Mouse (Mus musculus) limb, embryonic 11.5 days (tissue): ENCODE data around the gene Ankrd13c. TPM values are rescaled to one million over a fixed set of nuclear protein-coding genes. Genes with fewer than 3 reads are reported as not detected.

Experiments
- ATAC-seq: fragments of 200-750 bp; cut with Nextera tagmentation; 2 replicates; pipeline ENCODE4 v1.8.0; 2017; ENCODE audit warnings: low read depth; ENCODE audit not compliant: insufficient number of reproducible peaks, low FRiP score, low TSS enrichment
- DNase-seq: peaks from one replicate; pipeline ENCODE4 v3.0.0-alpha.2; 2015; ENCODE audit warnings: low spot score
- H3K27ac ChIP-seq: fragments of 300-500 bp; sonication (generic); replicated peaks from 2 replicates; pipeline ENCODE4 v1.5.1; 2014; ENCODE audit warnings: low read depth, mild to moderate bottlenecking, low read length
- H3K27me3 ChIP-seq: fragments of 300-500 bp; sonication (generic); 2 replicates; pipeline ENCODE4 v1.6.1; 2014; ENCODE audit warnings: mild to moderate bottlenecking, low read length, mixed read lengths; ENCODE audit not compliant: control insufficient read depth, insufficient read depth
- H3K36me3 ChIP-seq: fragments of 300-500 bp; sonication (generic); 2 replicates; pipeline ENCODE4 v1.6.1; 2014; ENCODE audit warnings: mild to moderate bottlenecking, low read length, moderate library complexity, mixed read lengths; ENCODE audit not compliant: control insufficient read depth, insufficient read depth
- H3K4me1 ChIP-seq: fragments of 300-500 bp; sonication (generic); 2 replicates; pipeline ENCODE4 v1.6.1; 2014; ENCODE audit warnings: low read length, mixed read lengths; ENCODE audit not compliant: control insufficient read depth, insufficient read depth
- H3K4me2 ChIP-seq: fragments of 300-500 bp; sonication (generic); 2 replicates; pipeline ENCODE4 v1.6.1; 2014; ENCODE audit warnings: low read depth, mild to moderate bottlenecking, moderate library complexity; ENCODE audit not compliant: severe bottlenecking
- H3K4me3 ChIP-seq: fragments of 300-500 bp; sonication (generic); 2 replicates; pipeline ENCODE4 v1.5.1; 2014; ENCODE audit warnings: low read depth, low read length
- H3K9ac ChIP-seq: fragments of 300-500 bp; sonication (generic); 2 replicates; pipeline ENCODE4 v1.6.1; 2014; ENCODE audit warnings: mild to moderate bottlenecking, low read length
- H3K9me3 ChIP-seq: fragments of 300-500 bp; sonication (generic); 2 replicates; pipeline ENCODE4 v1.6.1; 2016; ENCODE audit warnings: low read length; ENCODE audit not compliant: control insufficient read depth
- WGBS: fragments of 180-500 bp; shearing (Covaris S2); extraction: QIAGEN DNeasy Blood & Tissue Kit; methylation state at CpG from one replicate; pipeline ENCODE4 v1.1.7; 2014; 5-methylcytosine and 5-hydroxymethylcytosine counted together
- polyA plus RNA-seq: library from polyadenylated mRNA; unstranded; fragments of >200 nt; fragmentation: Nextera tagmentation; extraction: Ambion mirVana; gene quantifications from 2 replicates; pipeline ENCODE4 v1.2.1, GENCODE M21; 2014

Gene Ankrd13c
- 13.4 and 13.9 TPM in 2 replicates for polyA plus RNA-seq

- WGBS: 0% methylated on average over 39 of the region's 45 CpGs
- H3K4me1 ChIP-seq: no peaks in the 10 kb centered on the region
- no peaks in the 10 kb centered on the region for H3K27me3 ChIP-seq
- H3K9ac ChIP-seq: peak within 1 kb of the TSS; percentile 94
- peak within 1 kb of the TSS; percentile 97 for H3K4me3 ChIP-seq
- DNase-seq (peak; percentile 93), ATAC-seq (peak; percentile 98)
- no peaks in the 10 kb centered on the region for H3K36me3 ChIP-seq
- H3K4me2 ChIP-seq: peak within 1 kb of the TSS; percentile 87
- H3K9me3 ChIP-seq: no peaks in the 10 kb centered on the region
- peak within 1 kb of the TSS; percentile 94 for H3K27ac ChIP-seq
Measured at GRCm38 (mm10) chr3:157946843-157947358, at the start of gene Ankrd13c. Gene Ankrd13c (plus strand): TSS chr3:157947239.

- ATAC-seq (no peak), DNase-seq (no peak)
- 91% methylated on average over 3 of the region's 3 CpGs for WGBS
- no peaks in the 10 kb centered on the region for H3K4me1 ChIP-seq
- H3K27ac ChIP-seq: no peak overlapping the region
- no peak overlapping the region for H3K4me2 ChIP-seq
- no peaks in the 10 kb centered on the region for H3K36me3 ChIP-seq
- H3K27me3 ChIP-seq: no peaks in the 10 kb centered on the region
- H3K9me3 ChIP-seq: no peaks in the 10 kb centered on the region
- no peak overlapping the region for H3K4me3 ChIP-seq
- no peak overlapping the region for H3K9ac ChIP-seq
Measured at GRCm38 (mm10) chr3:157897645-157898044, 49.4 kb upstream of the Ankrd13c start.

DNA sequence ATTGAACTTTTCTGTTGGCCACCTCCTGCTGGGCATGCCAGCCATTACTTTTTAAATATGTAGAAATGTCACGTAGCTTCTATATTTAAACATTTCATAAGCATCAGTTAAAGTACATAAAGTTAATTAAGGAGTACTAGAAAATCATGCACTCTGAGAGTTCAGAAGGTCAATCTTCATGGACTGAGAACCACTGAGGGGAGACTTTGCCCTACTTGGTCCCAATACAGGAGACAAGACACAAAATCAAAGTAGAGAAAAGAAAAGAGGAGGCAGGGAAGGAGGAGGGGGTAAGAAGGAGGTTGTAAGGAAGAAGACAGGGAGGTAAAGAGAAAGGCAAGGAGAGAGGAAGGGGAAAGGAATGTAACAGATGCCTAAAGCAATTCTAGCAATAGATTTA, 47.1 kb upstream of the Ankrd13c start:
- ATAC-seq (no peak), DNase-seq (no peak)
- H3K36me3 ChIP-seq: no peaks in the 10 kb centered on the region
- H3K4me1 ChIP-seq: no peaks in the 10 kb centered on the region
- H3K9me3 ChIP-seq: no peaks in the 10 kb centered on the region
- H3K4me3 ChIP-seq: no peak overlapping the region
- H3K9ac ChIP-seq: no peak overlapping the region
- WGBS: 92% methylated on average over 1 of the region's 1 CpGs
- no peaks in the 10 kb centered on the region for H3K27me3 ChIP-seq
- no peak overlapping the region for H3K27ac ChIP-seq
- H3K4me2 ChIP-seq: no peak overlapping the region

GRCm38 (mm10) chr3:157901721-157902120, 45.3 kb upstream of the Ankrd13c start:
- ATAC-seq (no peak), DNase-seq (no peak)
- Histone ChIP-seq H3K36me3 (no peaks in the 10 kb centered on the region), H3K4me2 (no peak overlapping the region), H3K9me3 (no peaks in the 10 kb centered on the region), H3K4me3 (no peak overlapping the region), H3K27ac (no peak overlapping the region), H3K27me3 (no peaks in the 10 kb centered on the region), H3K9ac (no peak overlapping the region), H3K4me1 (no peaks in the 10 kb centered on the region)
- WGBS: 92% methylated on average over 5 of the region's 5 CpGs

GRCm38 (mm10) chr3:157908166-157908565, 38.9 kb upstream of the Ankrd13c start:
- Histone ChIP-seq H3K9ac (no peak overlapping the region), H3K36me3 (no peaks in the 10 kb centered on the region), H3K27me3 (no peaks in the 10 kb centered on the region), H3K27ac (no peak overlapping the region), H3K4me2 (no peak overlapping the region), H3K4me3 (no peak overlapping the region), H3K4me1 (no peaks in the 10 kb centered on the region), H3K9me3 (no peaks in the 10 kb centered on the region)
- no peak for DNase-seq
- no peak for ATAC-seq
- WGBS: 83% methylated on average over 3 of the region's 3 CpGs

GRCm38 (mm10) chr3:157910262-157910661, 36.8 kb upstream of the Ankrd13c start:
- DNase-seq (no peak), ATAC-seq (no peak)
- Histone ChIP-seq H3K4me3 (no peak overlapping the region), H3K9ac (no peak overlapping the region), H3K27me3 (no peaks in the 10 kb centered on the region), H3K4me2 (no peak overlapping the region), H3K4me1 (no peaks in the 10 kb centered on the region), H3K36me3 (no peaks in the 10 kb centered on the region), H3K27ac (no peak overlapping the region), H3K9me3 (no peaks in the 10 kb centered on the region)
- WGBS: 76% methylated on average over 3 of the region's 3 CpGs

DNA sequence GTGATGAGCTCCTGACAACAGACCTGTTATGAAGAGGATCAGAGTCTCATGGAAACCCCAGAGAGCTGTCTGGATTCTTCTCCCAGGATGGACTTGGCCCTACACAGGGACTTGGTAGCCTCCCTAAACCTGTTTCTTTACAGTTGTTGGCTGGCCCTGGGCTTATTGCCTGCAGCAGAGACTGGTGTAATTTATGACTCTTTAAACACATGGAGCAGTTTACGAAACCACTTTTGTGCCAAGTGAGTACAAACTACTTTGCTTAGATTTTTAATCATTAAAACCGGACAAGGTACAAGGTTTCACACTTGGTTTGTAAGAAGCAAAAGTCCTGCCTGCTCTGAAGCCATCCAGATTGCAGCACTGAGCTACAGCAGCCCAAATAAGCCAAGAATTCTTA, 34.9 kb upstream of the Ankrd13c start:
- Histone ChIP-seq H3K4me2 (no peak overlapping the region), H3K9ac (no peak overlapping the region), H3K36me3 (no peaks in the 10 kb centered on the region), H3K4me1 (no peaks in the 10 kb centered on the region), H3K4me3 (no peak overlapping the region), H3K27me3 (no peaks in the 10 kb centered on the region), H3K9me3 (no peaks in the 10 kb centered on the region), H3K27ac (no peak overlapping the region)
- 76% methylated on average over 2 of the region's 2 CpGs for WGBS
- ATAC-seq (no peak), DNase-seq (no peak)

- no peak for ATAC-seq
- 93% methylated on average over 4 of the region's 4 CpGs for WGBS
Measured at GRCm38 (mm10) chr3:157916336-157916735, 30.7 kb upstream of the Ankrd13c start.

DNA sequence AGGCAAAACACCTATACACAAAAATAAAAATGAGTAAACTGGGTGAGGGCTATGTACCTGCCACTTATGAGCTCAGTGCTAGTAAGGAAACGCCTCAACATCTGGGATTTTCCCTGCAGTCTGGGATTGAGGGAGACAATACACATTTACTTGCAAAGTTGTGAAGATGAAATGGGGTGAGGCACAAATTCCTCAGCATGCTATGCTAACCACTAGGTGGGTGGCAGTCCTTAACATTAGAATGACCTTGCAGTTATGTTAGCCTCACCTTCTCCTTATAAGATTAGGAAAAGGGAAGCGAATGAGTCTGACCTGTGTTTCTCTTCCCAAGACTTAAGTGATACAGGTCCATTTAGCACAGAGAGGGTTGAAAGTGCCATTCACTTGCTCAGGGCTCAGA, 25.7 kb upstream of the Ankrd13c start:
- H3K27me3 ChIP-seq: no peaks in the 10 kb centered on the region
- ATAC-seq: no peak
- 96% methylated on average over 2 of the region's 2 CpGs for WGBS
- no peak overlapping the region for H3K9ac ChIP-seq
- no peak overlapping the region for H3K4me2 ChIP-seq
- DNase-seq: no peak
- no peak overlapping the region for H3K4me3 ChIP-seq
- no peaks in the 10 kb centered on the region for H3K9me3 ChIP-seq
- H3K36me3 ChIP-seq: no peaks in the 10 kb centered on the region
- no peak overlapping the region for H3K27ac ChIP-seq
- no peaks in the 10 kb centered on the region for H3K4me1 ChIP-seq

More at GRCm38 (mm10) chr3:157916336-157916735, 30.7 kb upstream of the Ankrd13c start:
- no peaks in the 10 kb centered on the region for H3K4me1 ChIP-seq
- no peaks in the 10 kb centered on the region for H3K9me3 ChIP-seq
- H3K36me3 ChIP-seq: no peaks in the 10 kb centered on the region
- H3K4me3 ChIP-seq: no peak overlapping the region
- H3K27me3 ChIP-seq: no peaks in the 10 kb centered on the region
- no peak overlapping the region for H3K9ac ChIP-seq
- H3K4me2 ChIP-seq: no peak overlapping the region
- DNase-seq: no peak
- H3K27ac ChIP-seq: no peak overlapping the region
